Mouse (Mus musculus) Muller cell, postnatal 12 days (primary cell): ENCODE results near the gene Khdrbs1.
"Not testable (repeated sequence)": the region's sequence is repeated elsewhere in the genome, so short reads cannot be mapped to it uniquely, and the experiment has no call there.

Experiments used
- DNase-seq: peaks from one replicate; pipeline ENCODE4 v3.0.0-alpha.2; 2015; ENCODE audit errors: inconsistent ontology term

Khdrbs1 gene

DNA sequence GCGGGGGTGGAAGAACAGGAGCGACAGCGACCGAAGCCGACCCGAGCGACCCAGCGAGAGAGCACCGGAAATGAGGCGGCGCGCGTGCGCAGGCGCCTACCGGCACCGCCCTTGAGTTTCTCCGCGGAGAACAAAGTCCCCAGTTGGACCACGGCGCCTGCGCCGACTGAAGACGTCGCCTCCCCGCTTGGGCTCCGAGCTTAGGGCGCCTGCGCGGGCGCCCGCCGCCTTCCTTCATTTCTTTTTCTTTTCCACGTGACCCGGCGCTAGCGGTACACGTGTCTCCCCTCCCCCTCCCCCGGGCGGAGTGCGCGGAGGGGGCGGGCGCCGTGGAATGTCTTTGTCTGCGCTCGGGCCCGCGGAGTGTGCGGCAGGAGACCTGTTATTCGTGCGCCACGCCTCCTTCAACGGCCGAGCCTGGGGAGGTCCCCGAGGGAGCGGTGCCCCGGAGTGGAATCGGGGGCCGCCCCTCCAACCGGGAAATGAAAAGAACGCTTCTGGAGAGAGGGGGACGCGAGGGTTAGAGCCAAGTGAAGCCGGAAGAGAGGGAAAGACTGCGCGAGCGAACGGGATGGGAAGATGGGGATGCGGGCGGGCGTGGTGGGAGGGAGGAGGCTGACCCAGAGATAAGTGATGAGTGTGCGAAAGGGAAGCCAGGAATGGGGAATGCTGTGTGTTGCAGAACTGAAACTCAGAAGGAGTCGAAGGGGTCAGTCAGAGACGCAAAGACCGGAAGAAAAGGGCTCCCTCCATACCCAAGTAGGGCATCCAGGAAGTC is at the start of gene Khdrbs1:
TSS of gene Khdrbs1 (minus strand) at position 72 of the 778 bp plus-strand sequence.
- peak; percentile 100 for DNase-seq

DNA sequence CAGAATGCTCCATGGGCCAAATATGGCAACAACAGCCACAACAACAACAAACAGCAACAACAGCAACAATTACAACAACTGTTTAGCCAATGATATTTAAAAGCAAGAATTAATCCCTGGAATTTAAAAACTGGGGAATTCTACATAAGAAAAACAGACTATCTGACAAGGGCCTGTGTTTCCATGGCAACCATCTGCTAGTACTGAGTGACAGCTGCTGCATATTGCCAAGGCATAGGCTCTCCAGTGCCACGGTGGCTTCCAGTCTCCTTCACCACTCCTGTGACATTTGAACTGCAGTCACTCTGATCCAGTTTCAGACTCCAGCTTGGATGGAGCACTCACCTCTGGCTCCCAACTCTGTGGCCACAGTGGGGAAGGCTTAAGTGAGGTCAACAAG is 49.3 kb upstream of the Khdrbs1 start:
- no peak for DNase-seq

DNA sequence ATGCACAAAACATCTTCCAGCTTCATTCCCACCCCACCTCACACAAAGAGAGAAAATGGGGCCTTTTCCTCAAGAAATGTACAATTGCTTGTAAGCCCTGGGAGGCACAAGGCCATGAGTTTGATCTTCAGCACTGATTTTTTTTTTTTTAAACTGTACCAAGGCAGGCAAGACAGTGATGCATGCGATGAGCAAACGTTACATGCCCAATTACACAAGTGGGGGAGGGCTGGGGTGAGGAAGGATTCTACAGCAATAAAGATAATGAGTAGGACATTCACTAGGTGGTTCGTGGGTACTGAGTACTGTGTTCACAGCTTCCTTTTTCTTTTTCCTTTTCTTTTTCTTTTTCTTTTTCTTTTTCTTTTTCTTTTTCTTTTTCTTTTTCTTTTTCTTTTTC is 48.4 kb upstream of the Khdrbs1 start:
- no peak for DNase-seq

DNA sequence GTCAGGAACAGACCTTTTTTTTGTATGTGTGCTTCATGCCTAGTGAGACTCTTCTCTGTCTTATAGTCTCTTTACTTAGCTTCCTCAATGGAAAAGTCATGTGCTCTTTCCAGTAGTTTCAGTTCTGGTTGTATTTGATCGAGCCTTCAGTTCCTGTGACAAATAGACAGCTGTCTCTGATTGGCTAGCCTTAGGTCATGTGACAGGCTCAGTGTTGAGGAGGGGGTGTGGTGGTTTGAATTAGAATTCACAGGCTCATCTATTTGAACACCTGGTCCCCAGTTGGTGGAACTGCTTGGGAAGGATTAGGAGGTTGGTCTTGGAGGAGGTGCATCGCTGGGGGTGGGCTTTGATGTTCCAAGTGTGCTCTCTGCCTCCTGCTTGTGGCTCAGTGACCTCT is 47.5 kb upstream of the Khdrbs1 start:
- DNase-seq, result no peak

DNA sequence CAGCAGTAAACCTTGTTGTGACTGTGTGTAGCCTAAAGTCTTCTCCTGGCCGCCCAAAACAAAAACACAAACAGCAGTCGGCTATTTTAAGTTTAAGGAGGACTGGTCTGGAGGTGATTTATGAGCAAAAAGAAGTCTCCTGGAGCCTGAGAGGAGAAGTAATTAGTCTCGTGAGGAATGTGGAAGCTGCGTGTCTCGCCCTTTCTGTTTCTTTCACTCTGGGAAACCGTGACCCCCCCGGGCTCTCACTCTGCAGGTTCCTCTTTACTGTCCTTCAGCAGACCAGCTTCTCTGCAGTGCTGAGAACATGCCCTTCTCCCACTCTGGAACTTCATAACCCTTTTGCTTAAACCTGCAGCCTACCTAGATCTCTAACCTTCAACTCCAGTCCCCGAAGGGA is 46.6 kb upstream of the Khdrbs1 start:
- DNase-seq, result no peak

DNA sequence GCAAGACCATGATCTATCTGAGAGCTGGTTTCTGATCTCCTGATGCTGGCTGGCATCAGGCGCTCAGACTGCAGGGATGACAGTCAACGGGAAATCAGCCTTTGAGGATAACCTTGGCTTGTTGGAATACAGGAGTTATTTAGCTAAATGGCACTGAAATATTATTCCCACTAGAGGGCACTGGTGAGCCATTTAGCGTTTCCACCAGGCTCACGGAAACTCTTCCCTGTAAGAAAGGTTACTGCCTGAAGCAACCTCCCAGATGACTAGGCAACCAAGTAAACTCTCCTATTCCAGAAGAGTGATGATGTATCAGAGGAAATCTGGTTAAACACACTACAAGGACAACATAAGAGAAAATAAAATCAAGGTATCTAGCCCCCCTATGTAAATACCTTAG is 43.1 kb upstream of the Khdrbs1 start:
- peak; percentile 78 for DNase-seq

DNA sequence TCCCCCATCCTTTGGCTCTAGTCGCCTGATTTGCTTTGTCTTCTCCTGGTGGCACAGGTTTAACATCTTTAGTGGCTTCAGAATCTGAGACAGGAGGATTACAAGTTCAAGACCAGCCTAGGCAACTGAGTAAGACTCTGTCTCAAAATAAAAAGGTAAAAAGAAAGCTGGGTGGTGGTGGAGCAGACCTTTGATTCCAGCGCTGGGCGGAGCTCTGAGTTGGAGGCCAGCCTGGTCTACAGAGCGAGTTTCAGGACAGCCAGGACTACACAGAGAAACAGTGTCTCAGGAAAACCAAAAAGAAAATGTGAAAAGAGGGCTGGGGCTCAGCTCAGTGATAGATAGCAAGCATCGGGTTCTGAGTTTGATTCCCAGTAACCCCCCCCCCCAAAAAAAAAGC is 41.4 kb upstream of the Khdrbs1 start:
- DNase-seq, result no peak

DNA sequence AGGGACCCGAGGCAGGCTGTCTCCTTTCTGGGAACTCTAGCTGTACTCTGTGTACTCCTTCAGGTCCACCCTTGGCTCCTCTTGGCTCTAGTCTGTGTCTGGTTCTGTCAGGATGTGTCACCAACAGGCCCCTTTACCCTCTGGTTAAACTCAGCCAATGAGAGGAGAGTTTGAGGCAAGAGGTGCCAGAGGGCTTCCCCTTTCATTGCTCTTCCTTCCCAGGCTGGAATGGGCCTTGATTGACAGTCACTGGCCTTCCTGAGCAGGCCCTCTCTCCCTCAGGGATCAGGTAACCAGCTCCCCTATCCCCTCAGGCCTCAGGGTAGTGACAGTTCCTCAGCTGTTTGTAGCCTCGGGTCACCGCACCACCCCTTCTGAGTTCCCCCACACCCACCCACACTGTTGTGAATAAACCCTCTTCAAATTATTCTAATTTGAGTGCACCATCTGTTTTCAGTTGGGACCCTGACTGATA is 40.8 kb upstream of the Khdrbs1 start:
- DNase-seq, result no peak

DNA sequence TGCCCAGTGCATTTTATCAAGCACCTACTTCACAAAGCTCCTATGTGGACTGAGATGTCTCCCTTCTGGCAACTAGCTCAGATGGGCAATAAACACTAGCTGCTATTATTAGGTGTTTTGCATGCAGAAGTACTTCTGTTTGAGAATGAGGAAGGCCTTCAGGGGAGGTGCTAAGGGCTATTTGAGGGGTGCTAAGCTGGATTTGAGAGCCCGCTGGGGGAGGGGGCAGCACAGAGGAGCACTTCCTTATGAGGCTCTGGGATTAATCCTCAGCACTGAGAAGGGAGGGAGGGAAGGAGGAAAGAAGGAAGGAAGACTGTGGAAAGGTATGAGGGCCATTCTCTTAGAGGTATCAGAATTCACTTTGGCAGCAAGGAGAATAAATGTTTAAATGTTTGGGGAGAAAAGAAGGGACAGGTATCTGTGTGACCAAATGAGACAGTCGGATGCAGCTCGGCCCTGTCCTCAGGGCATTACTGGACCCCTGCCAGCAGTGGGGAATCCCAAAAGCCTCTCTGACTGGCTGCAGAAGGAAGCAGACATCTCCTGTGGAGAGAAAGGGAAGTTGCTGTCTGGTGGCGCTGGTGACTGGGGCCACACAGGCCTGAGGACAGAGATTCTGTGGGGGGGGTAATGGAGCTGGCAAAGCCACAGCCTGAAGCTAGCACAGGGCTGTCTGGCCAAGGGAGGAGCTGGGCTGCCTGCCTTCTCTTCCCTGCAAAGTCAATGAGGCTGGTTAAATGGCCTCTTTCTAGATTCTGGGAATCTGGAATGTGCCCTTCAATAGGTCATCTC is 40.0 kb upstream of the Khdrbs1 start:
- DNase-seq, result peak; percentile 79

DNA sequence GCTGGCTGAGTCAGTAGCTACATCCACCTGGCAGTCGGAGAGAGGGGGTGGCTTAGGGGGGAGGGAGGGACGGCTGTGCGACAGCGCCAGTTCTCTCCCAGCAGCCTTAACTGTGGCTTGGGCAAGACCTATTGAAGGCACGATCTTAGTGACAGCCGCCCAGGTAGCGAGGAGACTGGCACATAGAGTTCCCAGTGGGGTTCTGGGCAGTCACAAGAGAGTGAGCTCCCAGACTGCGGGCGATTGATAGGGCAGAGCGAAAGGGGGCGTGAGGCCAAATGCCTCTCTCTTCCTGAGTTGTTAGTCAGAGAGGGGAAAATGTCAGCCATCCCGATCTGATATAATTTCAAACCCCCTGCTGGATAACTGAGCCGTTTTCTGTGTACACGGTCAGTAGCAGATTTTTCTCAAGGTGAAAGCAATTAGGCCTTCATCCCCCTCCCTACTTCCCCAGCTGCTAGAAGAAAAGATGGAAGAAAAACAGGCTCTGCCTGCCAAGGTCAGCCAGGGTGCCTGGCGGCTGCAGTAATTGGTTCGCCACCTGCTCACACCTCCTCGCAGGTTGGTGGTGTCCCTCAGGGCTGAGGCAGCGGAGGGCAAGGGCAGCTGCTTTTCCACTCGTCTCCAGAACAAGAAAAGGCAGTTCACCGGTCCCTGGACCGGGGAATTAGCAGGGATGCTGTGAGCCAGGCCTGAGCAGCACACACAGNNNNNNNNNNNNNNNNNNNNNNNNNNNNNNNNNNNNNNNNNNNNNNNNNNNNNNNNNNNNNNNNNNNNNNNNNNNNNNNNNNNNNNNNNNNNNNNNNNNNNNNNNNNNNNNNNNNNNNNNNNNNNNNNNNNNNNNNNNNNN is 29.8 kb upstream of the Khdrbs1 start:
- peak; percentile 73 for DNase-seq

DNA sequence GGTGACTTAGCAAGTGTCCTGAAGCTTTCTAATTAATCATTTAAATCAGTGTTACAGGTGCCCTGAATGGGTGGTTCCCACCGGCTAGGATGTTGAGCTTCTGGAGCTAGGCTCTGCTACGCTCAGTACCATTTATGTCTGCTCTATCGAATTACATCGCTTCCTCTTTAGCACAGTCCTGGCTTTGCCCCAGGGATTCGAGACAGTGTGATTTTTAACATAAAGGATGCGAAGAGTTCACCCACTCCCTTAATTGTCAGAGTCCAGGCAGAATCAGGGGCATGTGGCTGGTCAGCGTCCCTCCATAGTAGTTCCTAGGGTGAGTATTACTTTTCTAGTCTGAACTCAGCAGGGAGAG is 29.2 kb upstream of the Khdrbs1 start:
- DNase-seq, result no peak

DNA sequence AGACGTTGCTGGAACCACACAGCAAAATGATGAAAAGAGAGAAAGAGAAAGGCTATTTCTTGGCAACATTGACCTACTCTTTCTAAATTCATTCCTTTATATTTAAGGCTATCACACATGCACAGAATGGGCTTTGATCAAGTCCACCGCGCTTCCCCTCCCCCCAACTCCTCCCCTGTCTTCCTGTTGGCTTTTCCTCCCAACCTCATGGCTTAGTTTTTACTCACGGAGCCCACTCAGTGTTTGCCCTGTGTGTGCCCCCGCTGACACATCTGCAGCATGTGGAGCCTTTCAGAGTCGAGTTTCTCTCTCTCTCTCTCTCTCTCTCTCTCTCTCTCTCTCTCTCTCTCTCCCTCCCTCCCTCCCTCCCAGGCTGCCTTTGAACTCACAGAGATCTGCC is 28.5 kb upstream of the Khdrbs1 start:
- no peak for DNase-seq

DNA sequence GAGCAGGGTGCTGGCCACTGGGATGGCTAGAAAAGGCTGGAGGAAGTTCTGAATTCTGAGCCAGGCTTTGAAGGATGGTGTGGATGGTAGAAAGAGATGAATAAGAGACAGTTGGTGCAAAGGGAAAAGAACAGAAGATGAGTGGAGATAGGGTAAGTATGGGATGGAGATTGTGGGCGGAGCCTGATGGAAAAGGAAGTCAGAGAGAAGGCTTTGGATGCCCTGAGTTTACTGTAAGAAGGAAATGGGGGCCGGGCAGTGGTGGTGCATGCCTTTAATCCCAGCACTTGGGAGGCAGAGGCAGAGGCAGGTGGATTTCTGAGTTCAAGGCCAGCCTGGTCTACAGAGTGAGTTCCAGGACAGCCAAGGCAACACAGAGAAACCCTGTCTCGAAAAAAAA is 26.6 kb upstream of the Khdrbs1 start:
- not testable (repeated sequence) for DNase-seq

DNA sequence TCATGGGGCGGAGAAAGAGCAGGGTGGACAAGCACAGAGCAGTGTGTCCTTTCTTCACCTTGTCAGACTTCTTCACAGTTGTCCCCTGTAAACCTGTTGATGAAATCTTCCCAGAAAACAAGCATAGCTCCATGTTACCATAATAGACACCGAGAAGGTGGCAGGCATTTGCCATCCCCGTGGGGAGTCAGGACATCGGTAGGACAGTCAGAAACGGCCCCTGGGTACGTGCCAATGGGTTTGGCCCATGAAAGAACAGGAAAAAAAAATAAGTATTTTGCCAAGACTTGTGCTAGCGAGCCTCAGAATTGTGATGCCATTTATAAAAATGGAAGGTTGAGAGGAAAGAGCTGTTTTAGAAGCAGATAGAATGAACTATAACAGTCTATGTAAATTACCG is 25.7 kb upstream of the Khdrbs1 start:
- DNase-seq, result no peak

DNA sequence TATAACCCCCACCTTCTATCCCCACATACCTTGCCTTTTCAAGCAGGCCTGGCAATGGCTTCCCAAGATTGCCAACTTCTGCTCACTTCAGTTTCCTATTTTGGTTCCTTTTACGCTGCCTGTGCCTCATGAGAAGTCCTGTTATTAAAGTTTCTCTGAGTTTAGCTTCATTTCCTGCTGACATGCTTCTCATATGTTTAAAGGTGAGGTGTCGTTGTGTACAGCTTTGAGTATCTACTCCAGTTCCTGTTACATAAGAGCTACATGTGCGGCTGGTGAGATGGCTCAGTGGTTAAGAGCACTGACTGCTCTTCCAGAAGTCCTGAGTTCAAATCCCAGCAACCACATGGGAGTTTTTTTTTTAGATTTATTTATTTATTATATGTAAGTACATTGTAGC is 23.2 kb upstream of the Khdrbs1 start:
- no peak for DNase-seq

DNA sequence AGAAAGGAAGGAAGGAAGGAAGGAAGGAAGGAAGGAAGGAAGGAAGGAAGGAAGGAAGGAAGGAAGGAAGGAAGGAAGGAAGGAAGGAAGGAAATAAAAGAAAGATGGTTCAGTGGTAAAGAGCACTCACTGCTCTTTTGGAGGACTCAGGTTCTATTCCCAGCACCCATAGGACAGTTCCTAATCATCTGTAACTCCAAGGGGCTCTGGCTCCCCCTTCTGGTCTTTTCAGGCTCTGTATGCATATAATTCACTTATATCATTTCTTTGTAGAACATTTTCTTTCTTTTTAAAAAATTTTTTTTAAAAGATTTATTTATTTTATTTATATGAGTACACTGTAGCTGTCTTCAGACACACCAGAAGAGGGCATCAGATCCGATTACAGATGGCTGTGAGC is 20.4 kb upstream of the Khdrbs1 start:
- not testable (repeated sequence) for DNase-seq

DNA sequence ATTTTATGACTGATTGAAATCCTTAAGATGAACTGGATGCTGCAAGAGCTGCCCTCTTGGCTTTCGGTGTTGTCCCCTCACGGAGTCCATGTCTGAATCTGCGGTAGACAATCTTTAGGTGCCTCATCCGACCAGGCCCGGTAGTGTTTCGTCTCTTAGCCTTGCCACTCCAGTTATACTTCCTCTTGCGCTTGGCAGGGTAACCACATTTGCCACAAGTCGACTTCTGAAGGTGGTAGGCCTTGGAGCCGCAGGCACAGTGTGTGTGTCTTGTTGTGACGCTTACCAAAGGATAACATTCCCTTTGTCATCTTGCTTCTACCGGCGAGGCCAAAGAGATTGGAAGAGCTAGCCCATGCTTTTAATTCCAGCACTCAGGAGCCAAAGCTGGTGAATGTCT is 19.5 kb upstream of the Khdrbs1 start:
- DNase-seq, result no peak

DNA sequence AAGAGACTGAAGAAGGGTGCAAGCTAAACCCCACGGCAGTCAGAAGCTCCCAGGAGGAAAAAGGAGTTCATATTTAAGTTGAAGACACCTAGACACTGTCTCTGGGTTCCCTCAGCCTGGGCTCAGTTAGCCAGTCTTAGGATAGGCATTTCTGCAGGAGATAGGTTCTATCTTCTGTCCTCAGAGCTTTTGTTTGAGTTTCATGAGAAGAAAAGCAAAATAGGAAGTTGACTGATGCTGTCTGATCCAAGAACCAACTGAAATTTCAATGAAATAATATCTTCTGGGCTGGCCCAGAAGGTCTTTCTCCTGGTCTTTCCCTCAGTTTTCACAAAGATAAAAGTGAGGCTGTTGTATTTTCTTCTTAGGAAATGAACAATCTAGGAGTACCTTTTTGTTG is 13.4 kb upstream of the Khdrbs1 start:
- no peak for DNase-seq

DNA sequence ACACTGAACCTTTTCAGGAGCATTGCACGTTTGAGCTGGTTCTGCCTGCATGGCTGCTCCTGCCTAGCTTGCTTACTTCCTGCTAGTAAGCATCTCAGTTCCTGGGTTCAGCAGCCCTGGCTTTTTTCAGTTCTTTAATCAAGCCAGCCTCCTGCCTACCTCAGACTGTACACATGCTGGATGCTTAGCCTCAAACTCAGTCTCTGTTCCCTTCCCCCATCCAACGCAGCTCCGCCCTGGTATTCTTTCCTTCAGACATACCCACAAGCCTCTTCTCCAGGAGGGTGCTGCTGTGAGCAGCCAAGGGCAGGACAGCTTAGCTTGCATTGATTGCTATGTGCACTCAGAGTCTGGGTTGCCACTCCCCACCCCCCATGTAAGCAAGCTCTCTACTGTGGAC is 12.6 kb upstream of the Khdrbs1 start:
- no peak for DNase-seq

DNA sequence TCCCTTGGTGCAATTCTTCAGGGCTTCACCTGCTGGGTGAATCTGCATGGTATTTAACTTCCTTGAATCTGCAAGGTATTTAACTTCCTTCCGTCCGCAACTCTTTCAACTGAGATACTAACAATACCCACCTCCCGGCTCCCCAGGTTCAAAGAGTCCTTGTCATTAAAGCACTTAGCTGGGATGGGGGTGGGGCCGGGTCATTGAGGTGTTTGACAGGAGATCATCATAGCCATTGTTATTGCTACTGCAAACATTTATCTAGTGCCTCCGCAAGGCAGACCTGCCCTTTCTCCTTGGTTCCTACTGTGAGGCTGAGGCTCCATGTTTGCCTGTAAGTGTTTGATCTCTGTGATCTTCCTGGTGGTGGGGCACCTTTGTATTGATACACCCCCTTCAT is 8.3 kb upstream of the Khdrbs1 start:
- DNase-seq, result no peak

DNA sequence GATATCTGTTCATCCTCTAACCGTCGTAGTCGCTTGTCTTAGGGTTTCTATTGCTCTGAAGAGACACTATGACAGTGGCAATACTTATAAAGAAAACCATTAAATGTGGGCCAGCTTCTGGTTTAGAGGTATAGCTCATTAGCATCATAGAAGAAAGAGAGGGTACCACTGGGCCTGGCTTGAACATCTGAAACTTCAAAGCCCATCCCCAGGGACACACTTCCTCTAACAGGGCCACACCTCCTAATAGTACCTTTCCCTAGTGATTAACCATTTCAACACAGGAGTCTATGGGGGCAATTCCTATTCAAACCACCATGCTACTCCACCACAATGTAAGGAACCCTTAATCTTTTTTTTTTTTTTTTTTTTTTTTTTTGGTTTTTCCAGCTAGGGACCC is 4.5 kb upstream of the Khdrbs1 start:
- no peak for DNase-seq

DNA sequence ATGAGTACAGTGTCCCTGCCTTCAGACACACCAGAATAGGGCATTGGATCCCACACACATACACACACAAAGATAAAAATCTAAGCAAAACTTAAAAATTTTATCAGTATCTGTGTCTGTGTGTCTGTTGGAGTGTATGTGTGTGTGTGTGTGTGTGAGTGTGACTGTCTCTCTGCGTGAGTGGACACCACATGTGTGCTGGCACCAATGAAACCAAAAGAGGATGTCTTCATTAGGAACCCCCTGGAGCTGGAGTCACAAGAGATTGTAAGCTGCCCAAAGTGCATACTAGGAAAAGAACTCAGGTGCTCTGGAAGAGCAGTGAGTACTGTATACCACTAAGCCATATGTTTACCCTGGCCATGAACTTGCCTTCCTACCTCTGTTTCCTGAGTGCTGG is 4.0 kb upstream of the Khdrbs1 start:
- no peak for DNase-seq
